Mouse (Mus musculus) heart, adult 18-20 months (tissue): ENCODE measurements around the gene Avl9. TPM values are rescaled to one million over a fixed set of nuclear protein-coding genes. Genes with fewer than 3 reads are reported as not detected.

Experiments used
- DNase-seq, 2 experiments: peaks; one replicate each; pipeline ENCODE4 v3.0.0; 2021 to 2022; ENCODE audit warnings: mixed read lengths in 1 of 2
- total RNA-seq, 2 experiments: library from RNA; stranded (reverse); gene quantifications; 2 replicates each; pipeline ENCODE4 v1.2.3; 2021

Avl9 gene
- total RNA-seq, 2 experiments from 2014 or later, result 4.9 to 7.6 TPM

- DNase-seq, result no peak
Observed at GRCm38 (mm10) chr6:56794834-56795233, 80.1 kb downstream of the Avl9 start.

DNA sequence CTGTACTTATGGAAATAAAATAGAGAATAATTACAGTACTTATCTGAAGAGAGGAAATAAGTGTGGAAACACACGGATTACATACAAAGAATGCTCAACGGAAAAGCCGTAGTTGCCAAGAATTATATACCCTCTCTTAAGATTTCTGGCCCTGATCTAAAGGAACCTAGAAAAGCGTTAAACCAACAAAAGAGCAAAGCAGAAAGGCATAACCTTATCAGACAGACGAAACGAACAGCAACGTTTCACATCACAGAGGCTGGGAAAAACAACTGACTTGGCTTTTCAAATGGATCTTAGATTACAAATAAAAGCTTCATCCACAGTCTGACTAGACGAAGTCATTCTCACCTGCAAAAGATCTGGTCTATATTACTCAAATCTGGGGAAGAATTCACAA lies 81.5 kb downstream of the Avl9 start:
- no peak for DNase-seq

DNA sequence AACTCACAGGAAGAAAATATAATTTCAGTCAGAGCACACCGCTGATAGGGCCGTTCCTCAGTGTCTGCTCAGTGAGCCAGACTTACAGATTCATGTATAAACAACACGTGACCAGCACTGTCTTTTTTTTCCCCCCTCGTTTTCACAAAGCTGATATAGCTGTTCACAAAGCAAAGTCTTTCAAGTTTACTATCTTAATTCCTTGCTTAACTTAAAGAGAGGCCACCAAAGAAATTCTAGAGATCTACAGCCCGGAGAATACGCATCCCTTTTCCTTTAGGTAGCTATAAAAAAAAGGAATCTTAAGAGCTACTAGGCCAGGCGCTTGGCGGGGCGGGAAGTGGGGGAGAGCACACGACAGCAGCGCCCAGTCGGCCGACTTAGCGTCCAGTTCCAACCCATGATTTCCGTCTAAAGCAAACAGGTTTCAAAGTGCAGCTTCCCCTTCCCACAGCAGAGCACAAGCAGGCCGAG lies 82.0 kb downstream of the Avl9 start:
- peak; percentile 56 to 61 for DNase-seq

GRCm38 (mm10) chr6:56797311-56798151 lies 82.8 kb downstream of the Avl9 start, which contains the start of gene Kbtbd2:
Gene Kbtbd2 (minus strand): TSS chr6:56797813.
- peak; percentile 96 to 98 for DNase-seq

- no peak for DNase-seq
Observed at GRCm38 (mm10) chr6:56798152-56798465, 83.4 kb downstream of the Avl9 start.

DNA sequence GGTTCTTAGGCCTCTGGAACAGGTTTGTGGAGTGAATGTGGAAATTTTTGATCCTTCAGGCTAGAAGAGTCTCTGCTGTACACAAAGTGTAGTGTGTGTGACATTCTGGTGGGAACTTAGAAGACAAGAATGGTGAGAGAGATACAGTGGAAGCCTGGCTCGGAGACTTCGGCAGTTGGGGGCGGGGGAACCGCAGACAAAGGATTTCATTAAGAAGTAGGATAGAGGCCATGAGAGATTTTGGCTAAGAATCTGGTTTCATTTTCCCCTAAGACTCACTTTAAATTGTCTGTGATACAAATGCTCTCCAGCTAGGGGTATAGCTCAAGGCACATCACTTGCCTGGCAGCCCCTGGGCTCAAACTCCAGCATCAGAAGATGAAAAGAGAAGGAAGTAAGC lies 90.3 kb downstream of the Avl9 start:
- peak in 1 of 2 experiments; percentile 17 for DNase-seq

DNA sequence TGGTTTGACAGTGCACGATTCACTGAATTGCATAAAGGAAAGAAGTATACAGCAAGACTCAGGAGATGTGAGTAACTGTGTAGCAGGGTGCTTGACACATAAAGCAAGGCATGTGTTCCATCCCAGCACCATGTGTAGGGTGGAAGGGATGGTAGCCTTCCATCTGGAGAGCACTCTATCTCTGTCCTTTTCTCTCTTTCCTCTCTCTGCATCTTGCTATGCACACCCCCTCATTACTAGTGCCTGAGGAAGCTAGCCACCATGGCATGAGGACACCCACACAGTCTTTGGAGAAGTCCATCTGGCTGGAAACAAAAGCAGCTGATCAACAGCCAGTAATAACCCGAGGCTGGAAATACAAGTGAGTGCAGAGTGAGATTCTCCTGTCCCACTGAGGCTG lies 91.5 kb downstream of the Avl9 start:
- DNase-seq, result no peak

DNA sequence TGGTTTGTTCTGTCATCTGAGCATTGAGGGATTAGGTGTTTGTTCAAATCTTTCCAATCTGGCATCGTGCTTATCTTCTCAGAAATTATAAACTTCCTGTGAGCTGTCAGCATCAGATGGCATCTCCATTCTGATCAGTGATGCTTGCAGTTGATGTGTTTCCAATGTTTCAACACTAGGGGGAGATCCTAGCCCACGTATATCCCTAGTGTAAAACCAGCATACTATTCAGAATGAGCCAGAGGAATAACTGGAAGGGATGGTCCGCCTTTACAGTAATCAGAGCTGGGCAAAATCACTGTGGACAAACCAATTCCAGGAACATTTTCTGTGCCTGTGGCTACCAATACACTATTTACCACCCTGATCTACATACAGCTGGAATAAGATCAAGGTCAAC lies 94.0 kb downstream of the Avl9 start:
- DNase-seq, result peak; percentile 54 to 69

Other genes starting within 250 kb of the Avl9 start
- 10 to 100 TPM; 74.3 to 85.4 TPM for gene Pde1c, start 145.8 kb upstream of the Avl9 start, total RNA-seq
- 10 to 100 TPM; 13.7 to 20.4 TPM for gene Lsm5, start 10.2 kb upstream of the Avl9 start, total RNA-seq
- 10 to 100 TPM; 33.2 to 37.3 TPM for gene Kbtbd2, start 82.9 kb downstream of the Avl9 start, total RNA-seq
- gene Fkbp9, start 117.2 kb downstream of the Avl9 start, total RNA-seq, result 10 to 100 TPM; 90.3 to 90.9 TPM
- 10 to 100 TPM; 77.4 to 91.0 TPM for gene Nt5c3, start 209.0 kb downstream of the Avl9 start, total RNA-seq
- gene Vmn1r4, start 209.1 kb downstream of the Avl9 start, total RNA-seq, result under 1 TPM in 1 of 2 experiments, not detected in 1; 0.18 TPM